Mouse (Mus musculus): ENCODE measurements around the gene Gpr34. TPM values are rescaled to one million over a fixed set of nuclear protein-coding genes. Genes with fewer than 3 reads are reported as not detected.

The Gpr34 gene
- 0.10 and 0.33 TPM in 2 replicates for polyA plus RNA-seq (2012; rRNA removed)

- WGBS = 75% methylated on average over 5 of the region's 5 CpGs
- no peak within 1 kb of the TSS for H3K27ac ChIP-seq (ENCODE audit: insufficient read depth, low read depth, low read length)
Observed at GRCm38 (mm10) chrX:13631599-13632283, at the start of gene Gpr34. Gpr34 (plus strand) TSS chrX:13632089.

GRCm38 (mm10) chrX:13599373-13599772 lies 32.5 kb upstream of the Gpr34 start:
- 56% methylated on average over 2 of the region's 2 CpGs for WGBS
- DNase-seq = no peak
- no peaks in the 10 kb centered on the region for H3K27me3 ChIP-seq (replicated peaks; ENCODE audit: control insufficient read depth, insufficient read depth, low read length)
- H3K27ac ChIP-seq (ENCODE audit: insufficient read depth, low read depth, low read length) = peak overlapping the region; percentile 68; the same call in 1 of the 2 replicates
- H3K4me1 ChIP-seq (ENCODE audit: control insufficient read depth, insufficient read depth, low read length) = no peaks in the 10 kb centered on the region
- TF ChIP-seq POLR2A (IDR thresholded peaks at IDR 0.05; ENCODE audit: low read depth, low read length) = no peak
- no peak for TF ChIP-seq CTCF (conservative IDR thresholded peaks at IDR 0.05; ENCODE audit: insufficient read depth, insufficient read length, low read depth, low read length)
- H3K4me3 ChIP-seq (ENCODE audit: insufficient read depth, low read depth, low read length) = no peak overlapping the region
- H3K36me3 ChIP-seq (ENCODE audit: control insufficient read depth, insufficient read depth, low read length) = no peaks in the 10 kb centered on the region

More at GRCm38 (mm10) chrX:13631599-13632283, at the start of gene Gpr34:
- TF ChIP-seq POLR2A (IDR thresholded peaks at IDR 0.05; ENCODE audit: low read depth, low read length) (no peak), CTCF (conservative IDR thresholded peaks at IDR 0.05; ENCODE audit: insufficient read depth, insufficient read length, low read depth, low read length) (no peak)
- Histone ChIP-seq H3K36me3 (ENCODE audit: control insufficient read depth, insufficient read depth, low read length) (no peaks in the 10 kb centered on the region), H3K4me1 (ENCODE audit: control insufficient read depth, insufficient read depth, low read length) (no peaks in the 10 kb centered on the region), H3K27me3 (replicated peaks; ENCODE audit: control insufficient read depth, insufficient read depth, low read length) (no peaks in the 10 kb centered on the region), H3K4me3 (ENCODE audit: insufficient read depth, low read depth, low read length) (no peak within 1 kb of the TSS)
- no peak for DNase-seq

- TF ChIP-seq CTCF (conservative IDR thresholded peaks at IDR 0.05; ENCODE audit: insufficient read depth, insufficient read length, low read depth, low read length) = no peak
- H3K4me1 ChIP-seq (ENCODE audit: control insufficient read depth, insufficient read depth, low read length) = no peaks in the 10 kb centered on the region
- 25% methylated on average over 1 of the region's 1 CpGs for WGBS
- H3K27ac ChIP-seq (ENCODE audit: insufficient read depth, low read depth, low read length) = no peak overlapping the region
- H3K27me3 ChIP-seq (replicated peaks; ENCODE audit: control insufficient read depth, insufficient read depth, low read length) = no peaks in the 10 kb centered on the region
- H3K4me3 ChIP-seq (ENCODE audit: insufficient read depth, low read depth, low read length) = no peak overlapping the region
- DNase-seq = no peak
- no peaks in the 10 kb centered on the region for H3K36me3 ChIP-seq (ENCODE audit: control insufficient read depth, insufficient read depth, low read length)
Observed at GRCm38 (mm10) chrX:13599966-13600365, 31.9 kb upstream of the Gpr34 start.

- no peaks in the 10 kb centered on the region for H3K36me3 ChIP-seq (ENCODE audit: control insufficient read depth, insufficient read depth, low read length)
Observed at GRCm38 (mm10) chrX:13606741-13607140, 25.1 kb upstream of the Gpr34 start.

GRCm38 (mm10) chrX:13607752-13608151 lies 24.1 kb upstream of the Gpr34 start:
- no peaks in the 10 kb centered on the region for H3K36me3 ChIP-seq (ENCODE audit: control insufficient read depth, insufficient read depth, low read length)
- no peaks in the 10 kb centered on the region for H3K27me3 ChIP-seq (replicated peaks; ENCODE audit: control insufficient read depth, insufficient read depth, low read length)
- TF ChIP-seq CTCF (conservative IDR thresholded peaks at IDR 0.05; ENCODE audit: insufficient read depth, insufficient read length, low read depth, low read length) (no peak), POLR2A (IDR thresholded peaks at IDR 0.05; ENCODE audit: low read depth, low read length) (no peak)
- no peak overlapping the region for H3K27ac ChIP-seq (ENCODE audit: insufficient read depth, low read depth, low read length)
- no peak overlapping the region for H3K4me3 ChIP-seq (ENCODE audit: insufficient read depth, low read depth, low read length)
- no peak for DNase-seq
- WGBS = 62% methylated on average over 3 of the region's 3 CpGs
- H3K4me1 ChIP-seq (ENCODE audit: control insufficient read depth, insufficient read depth, low read length) = no peaks in the 10 kb centered on the region

More at GRCm38 (mm10) chrX:13606741-13607140, 25.1 kb upstream of the Gpr34 start:
- no peak for DNase-seq
- 51% methylated on average over 3 of the region's 3 CpGs for WGBS
- TF ChIP-seq CTCF (conservative IDR thresholded peaks at IDR 0.05; ENCODE audit: insufficient read depth, insufficient read length, low read depth, low read length) = no peak
- no peak for TF ChIP-seq POLR2A (IDR thresholded peaks at IDR 0.05; ENCODE audit: low read depth, low read length)
- H3K4me1 ChIP-seq (ENCODE audit: control insufficient read depth, insufficient read depth, low read length) = no peaks in the 10 kb centered on the region
- no peaks in the 10 kb centered on the region for H3K27me3 ChIP-seq (replicated peaks; ENCODE audit: control insufficient read depth, insufficient read depth, low read length)
- H3K4me3 ChIP-seq (ENCODE audit: insufficient read depth, low read depth, low read length) = no peak overlapping the region
- H3K27ac ChIP-seq (ENCODE audit: insufficient read depth, low read depth, low read length) = no peak overlapping the region

- no peak for TF ChIP-seq CTCF (conservative IDR thresholded peaks at IDR 0.05; ENCODE audit: insufficient read depth, insufficient read length, low read depth, low read length)
- no peak for TF ChIP-seq POLR2A (IDR thresholded peaks at IDR 0.05; ENCODE audit: low read depth, low read length)
- H3K36me3 ChIP-seq (ENCODE audit: control insufficient read depth, insufficient read depth, low read length) = no peaks in the 10 kb centered on the region
- no peak overlapping the region for H3K4me3 ChIP-seq (ENCODE audit: insufficient read depth, low read depth, low read length)
- DNase-seq = no peak
- WGBS = 93% methylated on average over 5 of the region's 5 CpGs
- no peaks in the 10 kb centered on the region for H3K4me1 ChIP-seq (ENCODE audit: control insufficient read depth, insufficient read depth, low read length)
- H3K27me3 ChIP-seq (replicated peaks; ENCODE audit: control insufficient read depth, insufficient read depth, low read length) = no peaks in the 10 kb centered on the region
- H3K27ac ChIP-seq (ENCODE audit: insufficient read depth, low read depth, low read length) = no peak overlapping the region
Observed at GRCm38 (mm10) chrX:13611114-13611513, 20.8 kb upstream of the Gpr34 start.

- 76% methylated on average over 2 of the region's 2 CpGs for WGBS
- DNase-seq = no peak
- TF ChIP-seq CTCF (conservative IDR thresholded peaks at IDR 0.05; ENCODE audit: insufficient read depth, insufficient read length, low read depth, low read length) (no peak), POLR2A (IDR thresholded peaks at IDR 0.05; ENCODE audit: low read depth, low read length) (no peak)
- Histone ChIP-seq H3K4me1 (ENCODE audit: control insufficient read depth, insufficient read depth, low read length) (no peaks in the 10 kb centered on the region), H3K36me3 (ENCODE audit: control insufficient read depth, insufficient read depth, low read length) (no peaks in the 10 kb centered on the region), H3K27me3 (replicated peaks; ENCODE audit: control insufficient read depth, insufficient read depth, low read length) (no peaks in the 10 kb centered on the region), H3K27ac (ENCODE audit: insufficient read depth, low read depth, low read length) (no peak overlapping the region), H3K4me3 (ENCODE audit: insufficient read depth, low read depth, low read length) (no peak overlapping the region)
Observed at GRCm38 (mm10) chrX:13612115-13612514, 19.8 kb upstream of the Gpr34 start.
